Mouse (Mus musculus): ENCODE data around the gene Lyzl4.

DNA sequence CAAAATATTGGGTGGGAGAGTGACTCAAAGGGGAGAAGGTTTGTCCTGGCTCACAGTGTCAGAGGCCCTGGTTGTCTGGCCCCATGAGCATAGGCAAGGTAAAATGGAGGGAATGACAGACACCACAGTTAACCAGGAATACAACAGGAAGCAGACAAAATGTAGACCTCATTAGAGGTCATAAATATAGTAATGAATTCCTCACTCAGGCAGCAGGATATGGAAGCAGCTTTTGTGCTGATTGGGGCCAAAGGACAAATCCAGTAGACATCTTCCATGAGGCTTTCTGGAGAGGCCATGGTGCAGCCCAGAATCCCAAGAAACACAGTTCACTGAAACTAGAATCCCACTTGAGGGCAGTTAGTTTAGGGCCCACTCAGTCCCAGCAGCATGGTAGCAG lies 92.5 kb downstream of the Lyzl4 start:
- TF ChIP-seq GATA1 (IDR thresholded peaks at IDR 0.05; ENCODE audit: borderline replicate concordance, low read length) = no peak
- no peak for TF ChIP-seq FLI1 (IDR thresholded peaks at IDR 0.05; ENCODE audit: low read length)
